In the genomic region with DNA sequence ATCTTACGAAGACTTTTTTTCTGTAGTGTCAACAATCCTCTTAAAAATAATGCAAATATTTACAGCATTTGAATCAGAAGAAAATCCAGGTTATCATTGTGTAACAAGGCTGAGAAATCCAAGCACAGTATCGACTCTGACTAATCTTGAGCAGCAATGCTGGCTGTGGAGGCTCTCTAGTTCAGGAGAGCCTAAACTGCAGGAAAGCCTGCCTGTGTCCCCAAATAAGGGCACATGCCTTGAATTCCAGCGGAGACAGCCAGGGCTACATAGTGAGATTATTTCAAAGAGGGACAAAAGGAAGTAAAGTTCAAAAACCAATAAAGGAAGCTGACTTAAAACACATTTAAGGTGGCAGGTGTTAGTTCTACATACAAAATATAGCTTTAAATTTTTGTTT, we compare ENCODE assay signal across 20 mouse cellular contexts. TPM values are rescaled to one million over a fixed set of nuclear protein-coding genes. Genes with fewer than 3 reads are reported as not detected.
A peak's percentile ranks its signal among the peaks of the same experiment; 100 is the strongest.
DNase-seq lines count a peak whose midpoint lies in the region; ATAC-seq and TF ChIP-seq lines count a peak whose summit lies in the region.
"Had no signal": no experiment of that assay in that cellular context is flagged by ENCODE, and none has a peak within 500 bp of the region (broad histone marks: within the 10 kb centered on the region; RNA-seq: fewer than 3 reads in every experiment).

No protein-coding gene starts in this region.

- peak overlapping the region; percentile 79 for H3K27ac ChIP-seq in heart, embryonic 10.5 days
- peak overlapping the region; percentile 49 to 80 for H3K27ac ChIP-seq in heart, embryonic 14.5 days (replicated peaks in 1 of 2; ENCODE audit: control insufficient read depth in 1 of 2, insufficient read depth in 1 of 2, low read depth in 2 of 2, low read length in 2 of 2)
- H3K27ac ChIP-seq in kidney, adult 2 months (ENCODE audit: insufficient read depth, low read depth, low read length) = no peak overlapping the region
- H3K27ac ChIP-seq in kidney, embryonic 16.5 days (ENCODE audit: low read length) = no peak overlapping the region
- no peak overlapping the region; the same call in 1 of the 2 replicates for H3K27ac ChIP-seq in lung, postnatal 0 days (ENCODE audit: low read length)
- H3K27ac ChIP-seq: embryonic facial prominence, embryonic 12.5 days; forebrain, embryonic 15.5 days; hindbrain, embryonic 15.5 days had no signal

- peaks cover 32% of the 10 kb centered on the region for H3K4me1 ChIP-seq in heart, embryonic 10.5 days
- peaks cover 17 to 33% of the 10 kb centered on the region in 2 experiments for H3K4me1 ChIP-seq in heart, embryonic 14.5 days (ENCODE audit: control insufficient read depth in 2 of 2, insufficient read depth in 2 of 2, low read length in 2 of 2)
- no peaks in the 10 kb centered on the region for H3K4me1 ChIP-seq in kidney, adult 2 months (ENCODE audit: control insufficient read depth, insufficient read depth, low read length)
- peaks cover 5% of the 10 kb centered on the region; the same call in 1 of the 2 replicates for H3K4me1 ChIP-seq in kidney, embryonic 16.5 days (ENCODE audit: insufficient read depth, low read length)
- H3K4me1 ChIP-seq in lung, postnatal 0 days (ENCODE audit: insufficient read depth, low read depth, low read length) = no peaks in the 10 kb centered on the region
- 0 out of 2 replicates have a peak, but pooled peaks cover 2% of the 10 kb centered on the region for H3K4me1 ChIP-seq in lung, adult 2 months (ENCODE audit: control insufficient read depth, insufficient read depth, low read length)
- H3K4me1 ChIP-seq: embryonic facial prominence, embryonic 12.5 days had no signal

- peaks cover 65% of the 10 kb centered on the region for H3K36me3 ChIP-seq in heart, embryonic 10.5 days
- H3K36me3 ChIP-seq in heart, embryonic 14.5 days (ENCODE audit: control insufficient read depth, insufficient read depth, low read length) = peaks cover 51% of the 10 kb centered on the region
- H3K36me3 ChIP-seq in kidney, adult 2 months (ENCODE audit: control insufficient read depth, insufficient read depth, low read length) = peaks cover 1% of the 10 kb centered on the region
- peaks cover 43% of the 10 kb centered on the region for H3K36me3 ChIP-seq in kidney, embryonic 16.5 days (ENCODE audit: insufficient read depth, low read length)
- H3K36me3 ChIP-seq in lung, postnatal 0 days (ENCODE audit: insufficient read depth, low read length) = peaks cover 31% of the 10 kb centered on the region

- no peak overlapping the region for H3K4me2 ChIP-seq in heart, embryonic 14.5 days (ENCODE audit: low read length)
- no peak overlapping the region for H3K4me2 ChIP-seq in kidney, embryonic 16.5 days (replicated peaks; ENCODE audit: low read depth, low read length)
- H3K4me2 ChIP-seq in lung, postnatal 0 days (replicated peaks; ENCODE audit: low read depth, low read length) = no peak overlapping the region
- H3K4me2 ChIP-seq: embryonic facial prominence, embryonic 12.5 days; forebrain, embryonic 15.5 days; hindbrain, embryonic 15.5 days had no signal

- no peak for DNase-seq in heart, embryonic 10.5 days (ENCODE audit: low spot score)
- DNase-seq in heart, adult 18-20 months = no peak
- no peak for DNase-seq in heart, postnatal 36 days
- DNase-seq in kidney, adult 2 months = peak; percentile 24
- peak; percentile 25 for DNase-seq in lung, postnatal 0 days (ENCODE audit: low spot score)
- no peak for DNase-seq in lung, adult 2 months
- DNase-seq: adrenal gland, postnatal 10 days; B cell, adult 2 months; cerebellum, adult 11 months; cerebellum, adult 8-10 months; cerebellum, postnatal 14 days; gastrocnemius, postnatal 36 days had no signal

- no peak overlapping the region for H3K4me3 ChIP-seq in heart, embryonic 10.5 days
- H3K4me3 ChIP-seq in heart, embryonic 14.5 days (ENCODE audit: control insufficient read depth in 1 of 2, insufficient read depth in 1 of 2, low read depth in 1 of 2, low read length in 2 of 2) = no peak overlapping the region
- no peak overlapping the region for H3K4me3 ChIP-seq in kidney, adult 2 months (ENCODE audit: insufficient read depth, low read depth, low read length)
- no peak overlapping the region for H3K4me3 ChIP-seq in kidney, embryonic 16.5 days (ENCODE audit: low read length)
- no peak overlapping the region for H3K4me3 ChIP-seq in lung, postnatal 0 days (ENCODE audit: low read depth, low read length)
- H3K4me3 ChIP-seq in lung, adult 2 months (replicated peaks; ENCODE audit: extremely low read depth, low read depth, low read length) = no peak overlapping the region
- H3K4me3 ChIP-seq: embryonic facial prominence, embryonic 12.5 days; forebrain, embryonic 15.5 days; hindbrain, embryonic 15.5 days had no signal

- no peaks in the 10 kb centered on the region for H3K9me3 ChIP-seq in heart, embryonic 10.5 days
- no peaks in the 10 kb centered on the region for H3K9me3 ChIP-seq in heart, embryonic 14.5 days (ENCODE audit: control insufficient read depth, low read length)
- no peaks in the 10 kb centered on the region for H3K9me3 ChIP-seq in kidney, embryonic 16.5 days (ENCODE audit: low read length)
- H3K9me3 ChIP-seq in lung, postnatal 0 days (ENCODE audit: low read length) = no peaks in the 10 kb centered on the region
- H3K9me3 ChIP-seq: embryonic facial prominence, embryonic 12.5 days; forebrain, embryonic 15.5 days; G1E; hindbrain, embryonic 15.5 days had no signal

- no peak for TF ChIP-seq POLR2A in kidney, adult 2 months (IDR thresholded peaks at IDR 0.05; ENCODE audit: low read depth, low read length)
- TF ChIP-seq POLR2A in lung, adult 2 months (IDR thresholded peaks at IDR 0.05; ENCODE audit: borderline replicate concordance, extremely low read depth, low read depth, low read length) = no peak

- intact Hi-C loops in heart, postnatal 36 days (cut with DNase I) = no loop called here

- no peak overlapping the region for H3K9ac ChIP-seq in heart, embryonic 14.5 days (ENCODE audit: low read length)
- H3K9ac ChIP-seq in kidney, embryonic 16.5 days (replicated peaks; ENCODE audit: low read length) = no peak overlapping the region
- H3K9ac ChIP-seq in lung, postnatal 0 days (replicated peaks; ENCODE audit: low read depth) = no peak overlapping the region
- H3K9ac ChIP-seq: embryonic facial prominence, embryonic 12.5 days; forebrain, embryonic 15.5 days; hindbrain, embryonic 15.5 days had no signal

- no peaks in the 10 kb centered on the region for H3K27me3 ChIP-seq in heart, embryonic 10.5 days (ENCODE audit: insufficient read depth, poor library complexity, severe bottlenecking)
- H3K27me3 ChIP-seq in heart, embryonic 14.5 days (ENCODE audit: control insufficient read depth, insufficient read depth, low read length) = no peaks in the 10 kb centered on the region
- H3K27me3 ChIP-seq in kidney, adult 2 months (replicated peaks; ENCODE audit: control insufficient read depth, insufficient read depth, low read length) = no peaks in the 10 kb centered on the region
- no peaks in the 10 kb centered on the region for H3K27me3 ChIP-seq in kidney, embryonic 16.5 days (ENCODE audit: insufficient read depth, low read length)
- H3K27me3 ChIP-seq in lung, postnatal 0 days (replicated peaks; ENCODE audit: insufficient read depth, low read length) = no peaks in the 10 kb centered on the region
- H3K27me3 ChIP-seq: embryonic facial prominence, embryonic 12.5 days; forebrain, embryonic 15.5 days; hindbrain, embryonic 15.5 days had no signal

- no peak for ATAC-seq in heart, embryonic 14.5 days (ENCODE audit: insufficient number of reproducible peaks, insufficient read depth, low FRiP score, low read depth)
- no peak for ATAC-seq in kidney, embryonic 16.5 days (ENCODE audit: low FRiP score, low TSS enrichment)
- ATAC-seq in lung, postnatal 0 days = peak; percentile 43; the same call in 1 of the 2 replicates
- ATAC-seq: CD4-positive, CD25-positive, alpha-beta regulatory T cell, adult 4 months; forebrain, embryonic 15.5 days; intestine, embryonic 16.5 days had no signal

- 42% methylated on average over 3 of the region's 3 CpGs for WGBS in heart, embryonic 10.5 days
- 45% methylated on average over 3 of the region's 3 CpGs for WGBS in heart, embryonic 14.5 days
- WGBS in kidney, adult 2 months = 58% methylated on average over 3 of the region's 3 CpGs
- WGBS in kidney, embryonic 16.5 days = 82% methylated on average over 3 of the region's 3 CpGs
- WGBS in lung, postnatal 0 days = 50% methylated on average over 3 of the region's 3 CpGs
- WGBS in lung, adult 2 months = 57% methylated on average over 3 of the region's 3 CpGs

- no peak for TF ChIP-seq EP300 in lung, postnatal 0 days (IDR thresholded peaks at IDR 0.05)

- TF ChIP-seq CTCF in kidney, adult 2 months (conservative IDR thresholded peaks at IDR 0.05; ENCODE audit: insufficient read depth, insufficient read length, low read depth, low read length) = no peak
- no peak for TF ChIP-seq CTCF in lung, postnatal 0 days (IDR thresholded peaks at IDR 0.05)
- TF ChIP-seq CTCF in lung, adult 2 months (IDR thresholded peaks at IDR 0.05; ENCODE audit: insufficient read depth, low read length) = no peak

RNA-seq across cellular contexts. Expression of gene Hp1bp3, which starts 54.5 kb away (rescaled TPM):
- 90.6 and 104 TPM in 2 replicates for polyA plus RNA-seq in heart, embryonic 10.5 days (2016; fragmentation: Nextera tagmentation; extraction: Ambion mirVana)
- 10 to 100 TPM; 84.3 to 85.1 TPM for total RNA-seq in heart, adult 18-20 months (2021)
- 103 and 108 TPM in 2 replicates for polyA plus RNA-seq in heart, embryonic 14.5 days (2014; fragmentation: Nextera tagmentation; extraction: Ambion mirVana)
- total RNA-seq in heart, postnatal 36 days (2021) = 10 to 100 TPM; 77.5 to 87.7 TPM
- polyA plus RNA-seq in kidney, adult 2 months (2012; rRNA removed) = 53.1 and 59.5 TPM in 2 replicates
- polyA plus RNA-seq in kidney, embryonic 16.5 days (2015; fragmentation: Nextera tagmentation; extraction: Ambion mirVana) = 155 and 160 TPM in 2 replicates
- 129 and 135 TPM in 2 replicates for polyA plus RNA-seq in lung, postnatal 0 days (2015; fragmentation: Nextera tagmentation; extraction: Ambion mirVana)
- polyA plus RNA-seq in lung, adult 2 months (2012; rRNA removed) = 53.4 and 78.4 TPM in 2 replicates

Comparison
In these comparisons a context has a peak if more than half of its experiments do, and no peak if none do; other contexts are left out.
1. DNase-seq: peak in kidney, adult 2 months (single experiment) and lung, postnatal 0 days (single experiment); none in heart, embryonic 10.5 days (single experiment), heart, adult 18-20 months (0 of 2), heart, postnatal 36 days (0 of 2) and lung, adult 2 months (single experiment).
2. H3K27ac ChIP-seq: peak in heart, embryonic 10.5 days (single experiment) and heart, embryonic 14.5 days (2 of 2); none in kidney, adult 2 months (single experiment), kidney, embryonic 16.5 days (single experiment) and lung, postnatal 0 days (single experiment).